Mouse (Mus musculus): ENCODE results near the gene Adamts17. TPM values are rescaled to one million over a fixed set of nuclear protein-coding genes. Genes with fewer than 3 reads are reported as not detected.

The Adamts17 gene
- polyA plus RNA-seq (2015; fragmentation: Illumina TruSeq; extraction: RNeasy Lipid Tissue Mini Kit (QIAGEN cat#74804); ENCODE audit: insufficient read depth, low read depth, low replicate concordance): 0.20 TPM

GRCm38 (mm10) chr7:66839463-66840007 lies at the start of gene Adamts17:
Gene Adamts17, plus strand, starts transcription at chr7:66839735.

Other genes starting within 250 kb of the Adamts17 start
- gene Asb7, start 150.1 kb upstream of the Adamts17 start, polyA plus RNA-seq (2015; fragmentation: Illumina TruSeq; extraction: RNeasy Lipid Tissue Mini Kit (QIAGEN cat#74804); ENCODE audit: insufficient read depth, low read depth, low replicate concordance): 1.7 TPM
- 4.1 TPM for gene Lins1, start 149.8 kb upstream of the Adamts17 start, polyA plus RNA-seq (2015; fragmentation: Illumina TruSeq; extraction: RNeasy Lipid Tissue Mini Kit (QIAGEN cat#74804); ENCODE audit: insufficient read depth, low read depth, low replicate concordance)
- not detected for gene Cers3, start 96.2 kb upstream of the Adamts17 start, polyA plus RNA-seq (2015; fragmentation: Illumina TruSeq; extraction: RNeasy Lipid Tissue Mini Kit (QIAGEN cat#74804); ENCODE audit: insufficient read depth, low read depth, low replicate concordance)

Data from pancreas, adult 10 weeks (tissue).